Mouse (Mus musculus) olfactory bulb, adult 2 months (tissue): ENCODE results near the gene AC161166.1.

Experiments used
- CTCF ChIP-seq: fragments of 200-500 bp; IDR thresholded peaks from 2 replicates; pipeline ENCODE4 v1.5.1; 2012; ENCODE audit warnings: low read depth, mild to moderate bottlenecking, low read length, moderate library complexity; ENCODE audit not compliant: insufficient read depth
- POLR2A ChIP-seq: fragments of 200-500 bp; IDR thresholded peaks from 2 replicates; pipeline ENCODE4 v1.6.1; 2012; ENCODE audit warnings: mild to moderate bottlenecking, low read depth, low read length, moderate library complexity; ENCODE audit not compliant: insufficient read depth

DNA sequence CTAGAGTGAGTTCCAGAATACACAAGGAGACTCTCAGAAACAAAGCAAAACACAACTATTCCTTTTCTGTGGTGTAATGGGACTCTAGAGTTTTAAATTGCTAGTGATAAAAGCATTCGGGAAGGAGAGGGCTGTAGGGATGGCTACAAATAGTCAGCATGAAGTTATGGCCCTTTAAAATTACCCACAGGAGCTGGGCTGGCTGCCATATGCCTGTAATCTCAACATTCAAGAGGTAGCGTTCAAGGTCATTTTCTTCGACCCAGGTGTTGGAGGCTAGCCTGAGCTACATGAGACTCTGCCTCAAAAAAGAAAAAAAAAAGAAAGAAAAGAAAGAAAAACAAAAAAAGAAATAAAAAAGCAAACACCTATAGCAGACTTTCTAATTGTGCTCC, 6.2 kb downstream of the AC161166.1 start:
- TF ChIP-seq CTCF (no peak), POLR2A (no peak)
